In the genomic region with DNA sequence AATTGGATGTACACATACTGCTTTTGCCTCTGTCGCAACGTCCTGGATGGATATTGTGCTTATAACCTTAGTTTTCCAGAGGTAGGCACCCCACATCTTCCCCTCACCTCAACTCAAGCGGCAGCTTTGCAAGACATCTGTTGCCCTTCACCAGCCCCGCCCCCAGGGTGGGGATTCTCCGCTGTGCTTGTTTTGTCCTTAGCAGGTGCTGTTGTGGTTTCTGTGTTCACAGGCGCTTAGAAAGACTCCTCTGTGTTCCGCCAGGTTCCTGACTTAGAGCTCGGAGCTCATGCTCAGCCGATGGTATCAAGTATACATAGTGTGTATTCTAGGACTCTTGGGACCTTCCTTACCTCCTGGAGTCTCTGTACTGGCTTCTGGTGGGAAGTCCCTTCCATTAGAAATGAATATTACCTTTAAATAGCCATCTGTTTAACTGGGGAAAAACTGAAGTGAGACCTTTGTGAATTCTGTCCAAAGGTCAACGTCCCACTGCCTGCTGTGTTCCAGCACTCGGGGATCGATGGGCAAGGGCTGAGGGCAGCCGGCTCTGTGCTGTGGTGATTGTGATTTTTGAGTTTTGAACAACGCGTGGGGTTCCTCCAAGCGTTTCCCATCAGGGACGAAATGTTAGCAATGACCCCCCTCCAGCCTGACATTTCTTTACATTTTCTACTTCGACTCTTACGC, we compare ENCODE assay signal across 11 mouse cellular contexts. TPM values are rescaled to one million over a fixed set of nuclear protein-coding genes. Genes with fewer than 3 reads are reported as not detected.
A peak's percentile ranks its signal among the peaks of the same experiment; 100 is the strongest.
DNase-seq lines count a peak whose midpoint lies in the region; ATAC-seq and TF ChIP-seq lines count a peak whose summit lies in the region.
"Had no signal": no experiment of that assay in that cellular context is flagged by ENCODE, and none has a peak within 500 bp of the region (broad histone marks: within the 10 kb centered on the region; RNA-seq: fewer than 3 reads in every experiment).

No protein-coding gene starts in this region.

- peak; percentile 66 for DNase-seq in liver, postnatal 0 days
- DNase-seq in liver (no peak), ZHBTc4 (ENCODE audit: low read depth, low spot score) (peak; percentile 28)
- DNase-seq in spleen, adult 2 months (ENCODE audit: low read depth in 1 of 2, low spot score in 2 of 2) = peak; percentile 60 to 83
- DNase-seq in thymus, postnatal 4 days = peak; percentile 97
- no peak for DNase-seq in cerebellum, adult 8-10 months
- no peak for DNase-seq in kidney, postnatal 14 days
- DNase-seq: adrenal gland, adult 8-10 months; layer of hippocampus, postnatal 36 days had no signal

- H3K9me3 ChIP-seq in liver, postnatal 0 days (ENCODE audit: low read length) = no peaks in the 10 kb centered on the region
- H3K9me3 ChIP-seq: forebrain, embryonic 15.5 days had no signal

- ATAC-seq in liver, postnatal 0 days = peak; percentile 83
- ATAC-seq: forebrain, embryonic 15.5 days had no signal

- TF ChIP-seq POLR2A in spleen, adult 2 months (IDR thresholded peaks at IDR 0.05; ENCODE audit: low read depth, low read length) = no peak

- WGBS in liver, postnatal 0 days (ENCODE audit: insufficient replicate concordance) = 68% methylated on average over 19 of the region's 19 CpGs
- WGBS in spleen, adult 2 months = 69% methylated on average over 19 of the region's 19 CpGs

- H3K27me3 ChIP-seq in liver, postnatal 0 days (ENCODE audit: insufficient read depth, low read length) = no peaks in the 10 kb centered on the region
- H3K27me3 ChIP-seq in spleen, adult 2 months (ENCODE audit: control insufficient read depth, insufficient read depth, low read length) = no peaks in the 10 kb centered on the region
- H3K27me3 ChIP-seq: forebrain, embryonic 15.5 days had no signal

- no peak overlapping the region for H3K4me3 ChIP-seq in liver, postnatal 0 days (ENCODE audit: low read depth, low read length)
- no peak overlapping the region for H3K4me3 ChIP-seq in spleen, adult 2 months (ENCODE audit: extremely low read depth, insufficient read depth, insufficient read length)
- H3K4me3 ChIP-seq: forebrain, embryonic 15.5 days; heart, adult 2 months had no signal

- H3K4me1 ChIP-seq in liver, postnatal 0 days (ENCODE audit: insufficient read depth) = peaks cover 4% of the 10 kb centered on the region
- H3K4me1 ChIP-seq in spleen, adult 2 months (ENCODE audit: control insufficient read depth, insufficient read depth, insufficient read length) = peaks cover 20% of the 10 kb centered on the region; the same call in 1 of the 2 replicates

- no peak for TF ChIP-seq CTCF in liver, postnatal 0 days (IDR thresholded peaks at IDR 0.05; ENCODE audit: low read depth)
- TF ChIP-seq CTCF in spleen, adult 2 months (IDR thresholded peaks at IDR 0.05; ENCODE audit: extremely low read depth, insufficient read depth, insufficient read length, insufficient replicate concordance) = no peak

- H3K36me3 ChIP-seq in liver, postnatal 0 days (replicated peaks; ENCODE audit: insufficient read depth, low read length) = no peaks in the 10 kb centered on the region
- no peaks in the 10 kb centered on the region for H3K36me3 ChIP-seq in spleen, adult 2 months (ENCODE audit: control insufficient read depth, insufficient read depth, low read length)
- H3K36me3 ChIP-seq: forebrain, embryonic 15.5 days had no signal

- no peak for TF ChIP-seq EP300 in liver, postnatal 0 days (IDR thresholded peaks at IDR 0.05; ENCODE audit: low read depth)

- H3K9ac ChIP-seq in liver, postnatal 0 days (replicated peaks) = no peak overlapping the region
- H3K9ac ChIP-seq: forebrain, embryonic 15.5 days had no signal

- H3K27ac ChIP-seq in liver, postnatal 0 days (ENCODE audit: low read depth) = peak overlapping the region; percentile 84
- H3K27ac ChIP-seq in spleen, adult 2 months (ENCODE audit: insufficient read depth, low read length) = peak overlapping the region; percentile 81
- H3K27ac ChIP-seq: forebrain, embryonic 15.5 days; heart, adult 2 months had no signal

- H3K4me2 ChIP-seq in liver, postnatal 0 days (ENCODE audit: low read depth, low read length) = peak overlapping the region; percentile 24
- H3K4me2 ChIP-seq: forebrain, embryonic 15.5 days had no signal

RNA-seq across cellular contexts. Expression of a gene that starts 52.5 kb away (rescaled TPM):
- 4.4 TPM in 2 replicates for polyA plus RNA-seq in liver, postnatal 0 days (2015; fragmentation: Nextera tagmentation; extraction: Ambion mirVana)
- polyA plus RNA-seq in spleen, adult 2 months (2012; rRNA removed) = 5.5 and 9.8 TPM in 2 replicates

Comparison
In these comparisons a context has a peak if more than half of its experiments do, and no peak if none do; other contexts are left out.
1. DNase-seq: peak in liver, postnatal 0 days (single experiment), ZHBTc4 (single experiment), spleen, adult 2 months (2 of 2) and thymus, postnatal 4 days (single experiment); none in liver (single experiment), cerebellum, adult 8-10 months (single experiment) and kidney, postnatal 14 days (single experiment).